ENCODE assay signal across 18 mouse cellular contexts in genomic region chr1:192860273-192860672, GRCm38 (mm10). TPM values are rescaled to one million over a fixed set of nuclear protein-coding genes. Genes with fewer than 3 reads are reported as not detected.
"Had no signal": no experiment of that assay in that cellular context is flagged by ENCODE, and none has a peak within 500 bp of the region (broad histone marks: within the 10 kb centered on the region; RNA-seq: fewer than 3 reads in every experiment).

No protein-coding gene starts in this region.

- H3K4me3 ChIP-seq: left cerebral cortex, adult 2 months; liver, embryonic 13.5 days; megakaryocyte, embryonic 14.5 days; midbrain, embryonic 10.5 days; midbrain, embryonic 13.5 days; myocyte had no signal

- H3K27ac ChIP-seq: left cerebral cortex, adult 2 months; liver, embryonic 13.5 days; midbrain, embryonic 10.5 days; midbrain, embryonic 13.5 days had no signal

- H3K4me1 ChIP-seq: liver, embryonic 13.5 days; megakaryocyte, embryonic 14.5 days had no signal

- H3K4me2 ChIP-seq: liver, embryonic 13.5 days; midbrain, embryonic 13.5 days had no signal

- ATAC-seq: midbrain, embryonic 13.5 days; midbrain, embryonic 16.5 days had no signal

- H3K9ac ChIP-seq: liver, embryonic 13.5 days; midbrain, embryonic 13.5 days had no signal

- H3K9me3 ChIP-seq: liver, embryonic 13.5 days; megakaryocyte, embryonic 14.5 days; midbrain, embryonic 10.5 days; midbrain, embryonic 13.5 days had no signal

- H3K36me3 ChIP-seq: liver, embryonic 13.5 days; midbrain, embryonic 10.5 days; midbrain, embryonic 13.5 days had no signal

- DNase-seq: kidney, adult 11 months; kidney, adult 8-10 months; kidney, postnatal 14 days; layer of hippocampus, postnatal 36 days; liver, embryonic 13.5 days; lung, adult 2 months; lung, postnatal 36 days; thymus, adult 2 months; thymus, postnatal 14 days; thymus, postnatal 4 days had no signal

RNA-seq across cellular contexts. Expression of gene Sertad4, which starts 4.7 kb away (rescaled TPM):
- total RNA-seq: liver, adult 2 months; monocyte, adult 5-6 weeks had no signal
